Mouse (Mus musculus) right cerebral cortex, adult 18-20 months (tissue): ENCODE results near the gene Trim17.
"Not testable (repeated sequence)": the region's sequence is repeated elsewhere in the genome, so short reads cannot be mapped to it uniquely, and the experiment has no call there.

ENCODE experiments used
- DNase-seq: peaks from one replicate; pipeline ENCODE4 v3.0.0; 2022; ENCODE audit warnings: mixed read lengths

The Trim17 gene

GRCm38 (mm10) chr11:58948542-58949479 is 5.7 kb upstream of the Trim17 start, which contains the start of gene Hist3h2ba:
Gene Hist3h2ba, plus strand, starts transcription at chr11:58948920.
- peak; percentile 86 for DNase-seq

- DNase-seq = peak; percentile 85
Measured at GRCm38 (mm10) chr11:58949480-58950431, 4.7 kb upstream of the Trim17 start.

DNA sequence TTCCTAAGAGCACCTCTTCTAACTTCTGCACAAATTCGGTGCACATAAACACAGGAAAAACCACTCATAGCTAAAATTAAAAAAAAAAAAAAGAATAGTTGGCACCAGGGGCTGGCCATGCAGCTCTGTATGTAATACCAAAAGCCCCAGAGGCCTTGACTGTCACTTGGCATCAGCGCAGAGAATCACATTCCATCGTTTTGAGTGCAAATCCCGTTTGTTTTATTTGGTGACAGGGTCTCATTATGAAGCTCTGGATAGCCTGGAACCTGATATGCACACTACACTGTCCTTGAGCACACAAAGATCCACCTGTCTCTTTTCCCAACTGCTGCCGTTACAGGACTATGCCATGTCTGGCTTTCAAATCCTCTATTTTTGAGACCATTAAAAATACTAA is 3.3 kb upstream of the Trim17 start:
- no peak for DNase-seq

- no peak for DNase-seq
Measured at GRCm38 (mm10) chr11:58953351-58954169, 925 bp upstream of the Trim17 start.

- not testable (repeated sequence) for DNase-seq
Measured at GRCm38 (mm10) chr11:58954170-58954419, 390 bp upstream of the Trim17 start.

- DNase-seq = no peak
Measured at GRCm38 (mm10) chr11:58955143-58955867, 820 bp downstream of the Trim17 start.

- DNase-seq = no peak
Measured at GRCm38 (mm10) chr11:58955868-58956257, 1.4 kb downstream of the Trim17 start.

- DNase-seq = no peak
Measured at GRCm38 (mm10) chr11:58957226-58957914, 2.9 kb downstream of the Trim17 start.

DNA sequence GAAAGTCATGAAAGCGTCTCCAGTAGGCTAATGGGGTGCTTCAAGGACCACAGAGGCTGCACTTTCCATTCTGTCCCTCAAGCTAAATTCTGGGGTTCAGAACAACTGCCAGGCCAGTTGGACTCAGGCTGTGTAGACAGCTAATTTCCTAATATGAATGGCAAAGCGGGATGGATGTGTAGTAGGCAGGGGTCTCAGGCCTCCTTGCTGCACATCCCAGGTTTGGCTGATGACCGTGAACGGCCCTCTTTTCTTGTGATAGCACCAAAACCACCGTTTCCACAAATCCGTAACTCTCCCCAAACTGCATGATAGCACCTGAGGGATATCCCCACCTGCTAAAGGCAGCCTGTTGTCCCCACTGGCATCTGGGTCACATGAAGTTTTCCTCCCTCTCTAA is 4.1 kb downstream of the Trim17 start:
- no peak for DNase-seq

DNA sequence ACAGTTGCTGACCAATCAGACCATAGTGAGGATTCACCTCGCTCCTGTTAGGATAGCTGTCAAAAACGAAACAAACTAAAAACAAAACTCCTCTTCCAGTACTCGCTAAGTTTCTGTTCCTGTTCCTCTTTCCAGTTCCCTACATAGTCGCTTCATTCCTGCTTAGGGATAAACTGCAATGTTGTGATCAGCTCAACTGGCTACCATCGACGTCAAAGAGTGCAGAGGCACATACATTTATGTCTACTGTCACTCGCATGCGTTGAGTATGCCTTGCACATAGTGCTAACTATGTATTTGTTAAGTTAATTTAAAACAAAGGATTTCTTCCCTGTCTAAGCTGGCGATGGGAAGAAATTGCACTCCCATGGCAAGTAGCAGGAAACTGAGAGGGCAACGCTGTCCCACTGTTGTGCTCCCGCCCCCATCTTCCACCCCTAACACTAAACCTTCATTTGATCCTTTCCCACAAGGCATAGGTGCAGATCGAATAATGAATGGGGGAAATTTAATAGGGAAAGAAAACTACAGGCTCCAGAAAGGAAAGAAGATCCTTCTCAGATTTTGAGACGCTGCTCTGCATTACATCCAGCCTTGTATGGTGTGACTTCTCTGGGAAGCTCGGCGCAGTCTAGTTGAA is 4.8 kb downstream of the Trim17 start:
- no peak for DNase-seq

- DNase-seq = peak; percentile 85
Measured at GRCm38 (mm10) chr11:58959921-58960465, 5.5 kb downstream of the Trim17 start.

- DNase-seq = no peak
Measured at GRCm38 (mm10) chr11:58961364-58962177, 7.1 kb downstream of the Trim17 start.

DNA sequence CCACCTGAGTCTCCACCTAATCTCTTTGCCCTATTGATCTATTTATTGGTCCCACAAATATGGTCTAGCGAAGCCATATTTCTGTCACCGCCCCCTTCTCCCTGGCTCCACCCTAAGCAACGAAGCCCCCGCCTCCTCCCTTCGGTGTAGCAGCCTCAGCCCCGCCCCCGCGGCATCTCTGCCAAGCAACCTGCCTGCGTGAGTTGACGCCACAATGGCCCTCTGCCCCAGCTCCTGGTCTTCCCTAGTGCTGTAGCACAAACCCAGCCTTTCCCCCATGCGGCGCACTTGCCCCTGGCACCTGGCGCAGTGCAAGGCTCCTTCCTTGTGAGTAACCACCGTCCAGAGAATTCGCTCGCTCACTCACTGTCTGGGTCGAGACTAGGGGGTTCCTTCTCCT is 9.1 kb downstream of the Trim17 start:
- no peak for DNase-seq

DNA sequence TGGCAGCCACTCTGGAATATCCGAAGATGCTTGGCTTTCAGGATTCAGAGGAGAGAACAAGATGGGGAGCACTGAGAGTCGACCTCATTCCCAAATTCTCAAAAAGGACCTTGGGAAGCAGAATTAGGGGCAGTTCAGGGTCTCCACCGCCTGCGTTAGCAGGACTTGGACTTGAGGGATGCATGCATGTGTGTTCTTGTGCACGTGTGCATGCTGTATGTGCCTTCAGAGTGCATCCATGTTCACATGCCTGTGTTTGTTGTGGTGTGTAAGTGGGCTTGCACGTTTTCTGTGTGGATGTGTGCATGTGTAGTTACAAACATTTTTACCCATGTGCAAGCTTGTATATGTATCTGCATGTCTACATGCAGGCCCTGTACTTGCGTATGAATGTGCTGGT is 9.7 kb downstream of the Trim17 start:
- no peak for DNase-seq

GRCm38 (mm10) chr11:58965001-58965760 is 10.7 kb downstream of the Trim17 start:
- DNase-seq = no peak

DNA sequence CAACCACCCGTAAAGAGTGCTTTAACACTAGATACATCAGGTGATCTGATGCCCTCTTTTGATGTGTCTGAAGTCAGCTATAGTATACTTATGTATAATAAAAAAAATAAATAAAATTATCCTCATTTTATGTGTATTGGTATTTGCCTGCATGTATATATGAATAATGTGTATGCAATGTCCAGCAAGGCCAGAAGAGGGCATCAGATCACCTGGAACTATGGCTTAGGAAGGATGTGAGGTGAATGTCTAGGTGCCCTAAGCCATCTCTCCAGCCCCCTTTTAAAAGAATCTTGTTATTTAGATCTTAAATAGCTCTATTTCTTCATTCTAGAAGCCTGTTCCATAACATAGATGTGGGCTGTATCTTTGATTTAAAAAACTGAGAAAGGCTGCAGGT is 12.9 kb downstream of the Trim17 start:
- DNase-seq = no peak

DNA sequence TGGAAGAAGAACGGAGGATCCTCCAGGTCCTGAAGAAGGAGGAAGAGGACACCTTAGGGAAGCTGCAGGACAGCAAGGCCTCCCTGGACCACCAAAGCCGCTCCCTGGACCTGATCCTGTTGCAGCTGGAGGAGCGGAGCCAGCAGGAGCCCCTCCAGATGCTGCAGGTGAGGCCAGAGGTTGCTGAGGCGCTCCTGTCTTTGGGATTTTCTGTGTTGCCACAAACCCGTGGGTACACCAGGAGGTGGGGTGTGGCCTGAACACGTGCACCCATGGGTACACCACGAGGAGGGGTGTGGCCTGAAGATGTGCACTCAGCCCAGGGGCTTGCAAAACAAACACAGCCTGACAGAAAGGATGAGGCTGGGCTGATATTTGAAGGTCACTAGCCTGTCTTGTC is 14.1 kb downstream of the Trim17 start:
- DNase-seq = no peak

DNA sequence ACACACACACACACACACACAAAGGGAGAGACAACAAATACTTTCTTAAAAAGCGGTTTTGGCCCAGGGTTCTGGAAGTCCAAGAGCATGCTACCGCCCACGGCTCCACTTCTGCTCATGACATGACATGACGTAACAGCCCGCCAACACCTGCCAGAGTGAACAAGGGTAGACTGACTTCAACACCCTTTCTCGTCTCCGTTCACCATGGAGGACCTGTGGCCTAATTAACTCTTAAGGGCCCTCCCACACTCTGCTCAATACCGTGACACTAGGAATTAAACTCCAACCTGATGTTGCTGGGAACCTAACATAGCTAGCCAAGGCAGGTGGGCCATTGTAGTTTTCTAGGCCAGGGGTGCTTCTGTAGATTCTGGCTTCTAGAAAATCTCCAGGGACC is 14.5 kb downstream of the Trim17 start:
- DNase-seq = no peak

GRCm38 (mm10) chr11:58969659-58970058 is 15.2 kb downstream of the Trim17 start:
- no peak for DNase-seq
